Mouse (Mus musculus): Measurements from ENCODE around the gene Gm26741.

DNA sequence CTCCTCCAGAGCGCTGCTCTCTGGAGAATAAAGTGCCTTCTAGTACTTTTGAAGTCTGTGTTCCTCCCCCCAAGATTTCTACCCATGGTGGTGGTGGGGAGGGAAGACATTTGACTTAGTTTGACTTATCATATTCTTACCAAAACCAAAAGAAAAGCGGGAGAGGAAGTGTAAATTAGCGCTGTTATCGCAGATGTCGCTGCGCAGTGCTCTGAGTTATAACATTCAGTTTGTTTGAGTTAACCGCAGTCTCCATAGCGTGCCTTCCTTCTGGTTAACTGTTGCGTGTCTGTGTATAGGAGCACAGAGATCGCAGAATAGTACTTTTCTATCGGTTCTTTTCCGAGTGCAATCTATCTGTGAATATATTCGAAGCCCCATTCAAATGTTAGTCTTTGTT, 46.6 kb downstream of the Gm26741 start:
- TF ChIP-seq TAL1 (IDR thresholded peaks at IDR 0.05; ENCODE audit: low read length) (no peak), GATA1 (IDR thresholded peaks at IDR 0.05; ENCODE audit: low read length) (no peak)

Data from erythroblast, embryonic 14.5 days (primary cell).